Mouse (Mus musculus) lung, postnatal 14 days (tissue): Measurements from ENCODE around the gene Mrpl1.

Source experiments
- DNase-seq: peaks from one replicate; pipeline ENCODE4 v3.0.0; 2021

Mrpl1 gene

GRCm38 (mm10) chr5:96311677-96312076 lies 102.4 kb downstream of the Mrpl1 start:
- DNase-seq: no peak
